Mouse (Mus musculus): ENCODE results near the gene Smg8. TPM values are rescaled to one million over a fixed set of nuclear protein-coding genes. Genes with fewer than 3 reads are reported as not detected.

Smg8 gene
- polyA plus RNA-seq (2012; fragmentation: generic; extraction: Trizol) = 13.1 TPM

GRCm38 (mm10) chr11:87086290-87086984 is at the start of gene Smg8:
Gene Smg8, minus strand, starts transcription at chr11:87086774.
- peak within 1 kb of the TSS; percentile 88 for H3K4me2 ChIP-seq (ENCODE audit: low read depth)
- TF ChIP-seq MYOG (IDR thresholded peaks at IDR 0.05; ENCODE audit: control insufficient read depth in 1 of 3, insufficient read depth in 1 of 3, insufficient read length in 2 of 3, low read depth in 2 of 3) = peak in 1 of 3 experiments; percentile 3
- peak; percentile 35 for TF ChIP-seq E2F4 (IDR thresholded peaks at IDR 0.05; ENCODE audit: insufficient read depth)
- TF ChIP-seq TCF3 (IDR thresholded peaks at IDR 0.05; ENCODE audit: insufficient read length, low read depth) = no peak
- no peak for TF ChIP-seq MYOD1 (IDR thresholded peaks at IDR 0.05; ENCODE audit: control insufficient read depth in 1 of 3, insufficient read length in 2 of 3, low read depth in 2 of 3)
- TF ChIP-seq TCF12 (IDR thresholded peaks at IDR 0.05; ENCODE audit: insufficient read depth, poor library complexity, severe bottlenecking) = no peak
- TF ChIP-seq SRF (IDR thresholded peaks at IDR 0.05; ENCODE audit: control insufficient read depth, insufficient read length, low read depth) = peak; percentile 60
- peak; percentile 26 for TF ChIP-seq MAX (IDR thresholded peaks at IDR 0.05; ENCODE audit: low read depth)
- peak; percentile 76 for TF ChIP-seq CEBPB (IDR thresholded peaks at IDR 0.05; ENCODE audit: insufficient read depth, poor library complexity, severe bottlenecking)
- TF ChIP-seq USF1 (IDR thresholded peaks at IDR 0.05; ENCODE audit: low read depth) = no peak
- TF ChIP-seq POLR2A (IDR thresholded peaks at IDR 0.05; ENCODE audit: insufficient read length, low read depth) = peak; percentile 80
- TF ChIP-seq POLR2AphosphoS2 (IDR thresholded peaks at IDR 0.05; ENCODE audit: insufficient read length, low read depth) = peak; percentile 76
- TF ChIP-seq REST (IDR thresholded peaks at IDR 0.05; ENCODE audit: insufficient read depth, insufficient read length) = no peak
- peaks cover 38% of the 10 kb centered on the region for H3K79me2 ChIP-seq (ENCODE audit: control insufficient read depth, insufficient read depth)
- peak within 1 kb of the TSS; percentile 89 for H3K4me3 ChIP-seq
- H3K36me3 ChIP-seq (ENCODE audit: control insufficient read depth, insufficient read depth) = peaks cover 16% of the 10 kb centered on the region
- peak within 1 kb of the TSS; percentile 50 for H3ac ChIP-seq (ENCODE audit: control insufficient read depth, insufficient read length)
- no peaks in the 10 kb centered on the region for H3K27me3 ChIP-seq (ENCODE audit: control insufficient read depth, insufficient read depth, insufficient read length)

- H3K4me3 ChIP-seq = no peak overlapping the region
- TF ChIP-seq POLR2A (IDR thresholded peaks at IDR 0.05; ENCODE audit: insufficient read length, low read depth) (no peak), MAX (IDR thresholded peaks at IDR 0.05; ENCODE audit: low read depth) (no peak), REST (IDR thresholded peaks at IDR 0.05; ENCODE audit: insufficient read depth, insufficient read length) (no peak), MYOD1 (IDR thresholded peaks at IDR 0.05; ENCODE audit: control insufficient read depth in 1 of 3, insufficient read length in 2 of 3, low read depth in 2 of 3) (no peak), TCF3 (IDR thresholded peaks at IDR 0.05; ENCODE audit: insufficient read length, low read depth) (no peak), USF1 (IDR thresholded peaks at IDR 0.05; ENCODE audit: low read depth) (no peak)
- no peaks in the 10 kb centered on the region for H3K79me2 ChIP-seq (ENCODE audit: control insufficient read depth, insufficient read depth)
- H3ac ChIP-seq (ENCODE audit: control insufficient read depth, insufficient read length) = no peak overlapping the region
- no peaks in the 10 kb centered on the region for H3K36me3 ChIP-seq (ENCODE audit: control insufficient read depth, insufficient read depth)
- no peaks in the 10 kb centered on the region for H3K27me3 ChIP-seq (ENCODE audit: control insufficient read depth, insufficient read depth, insufficient read length)
- H3K4me2 ChIP-seq (ENCODE audit: low read depth) = no peak overlapping the region
These were observed 49.7 kb upstream of the Smg8 start for GRCm38 (mm10) chr11:87136233-87136632.

DNA sequence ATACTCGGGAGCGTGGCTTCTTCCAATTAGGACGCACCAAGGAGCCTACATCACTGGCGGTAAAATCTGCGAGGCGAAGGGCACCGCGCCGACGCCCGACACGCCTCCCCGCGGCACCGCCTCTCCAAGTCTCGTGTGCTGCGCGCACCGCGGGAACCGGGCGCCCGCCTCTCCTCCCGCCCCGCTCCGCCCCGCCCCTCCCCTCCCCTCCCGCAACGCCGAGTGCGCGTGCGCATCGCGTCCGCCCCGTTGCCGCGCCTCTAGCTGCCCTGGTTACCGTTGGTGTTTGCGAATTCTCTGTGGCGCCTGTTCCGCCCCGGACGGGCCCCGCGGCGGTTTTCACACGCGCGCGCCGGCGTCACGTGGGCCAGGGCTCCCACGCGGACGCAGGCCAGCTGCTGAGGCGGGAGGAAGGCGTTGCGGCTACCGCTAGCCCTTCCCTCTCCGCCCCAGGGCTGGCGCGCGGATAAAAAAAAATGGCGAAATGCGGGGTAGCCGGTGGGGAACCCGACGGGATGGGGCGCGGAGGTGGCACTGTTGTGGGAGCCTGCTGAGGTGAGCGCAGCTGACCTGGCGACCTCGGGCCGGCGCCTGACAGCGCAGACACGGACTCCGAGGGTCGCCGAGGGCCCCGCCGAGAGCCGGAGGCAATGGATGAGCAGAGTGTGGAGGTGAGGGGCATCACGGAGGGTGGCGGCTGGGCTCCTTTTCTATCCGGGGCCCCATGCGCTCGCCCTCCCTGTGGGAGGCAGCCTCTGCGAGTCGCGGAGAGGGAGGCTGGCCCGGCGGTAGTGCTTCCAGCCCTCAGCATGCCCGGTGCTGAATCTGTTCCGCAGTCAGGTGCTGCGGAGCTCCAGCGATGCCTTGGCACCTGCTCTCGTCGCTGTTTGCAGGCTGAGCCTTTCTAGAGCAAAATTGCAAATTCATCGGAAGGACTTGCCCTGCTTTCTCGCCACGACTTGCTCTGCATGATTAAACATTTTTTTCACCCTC is 40.5 kb upstream of the Smg8 start, which contains the start of gene Trim37:
Gene Trim37, plus strand, starts transcription at position 254 of the 993 bp plus-strand sequence.
- H3K79me2 ChIP-seq (ENCODE audit: control insufficient read depth, insufficient read depth) = peaks cover 20% of the 10 kb centered on the region
- no peaks in the 10 kb centered on the region for H3K27me3 ChIP-seq (ENCODE audit: control insufficient read depth, insufficient read depth, insufficient read length)
- peak within 1 kb of the TSS; percentile 59 for H3ac ChIP-seq (ENCODE audit: control insufficient read depth, insufficient read length)
- H3K36me3 ChIP-seq (ENCODE audit: control insufficient read depth, insufficient read depth) = peaks cover 9% of the 10 kb centered on the region
- peak within 1 kb of the TSS; percentile 64 for H3K4me3 ChIP-seq
- H3K4me2 ChIP-seq (ENCODE audit: low read depth) = peak within 1 kb of the TSS; percentile 99
- no peak for TF ChIP-seq REST (IDR thresholded peaks at IDR 0.05; ENCODE audit: insufficient read depth, insufficient read length)
- no peak for TF ChIP-seq CEBPB (IDR thresholded peaks at IDR 0.05; ENCODE audit: insufficient read depth, poor library complexity, severe bottlenecking)
- TF ChIP-seq TCF12 (IDR thresholded peaks at IDR 0.05; ENCODE audit: insufficient read depth, poor library complexity, severe bottlenecking) = no peak
- no peak for TF ChIP-seq MAX (IDR thresholded peaks at IDR 0.05; ENCODE audit: low read depth)
- TF ChIP-seq POLR2A (IDR thresholded peaks at IDR 0.05; ENCODE audit: insufficient read length, low read depth) = peak; percentile 77
- peak in 2 of 3 experiments; percentile 56 to 85 for TF ChIP-seq MYOD1 (IDR thresholded peaks at IDR 0.05; ENCODE audit: control insufficient read depth in 1 of 3, insufficient read length in 2 of 3, low read depth in 2 of 3)
- TF ChIP-seq MYOG (IDR thresholded peaks at IDR 0.05; ENCODE audit: control insufficient read depth in 1 of 3, insufficient read depth in 1 of 3, insufficient read length in 2 of 3, low read depth in 2 of 3) = peak in 2 of 3 experiments; percentile 68 to 82
- TF ChIP-seq SRF (IDR thresholded peaks at IDR 0.05; ENCODE audit: control insufficient read depth, insufficient read length, low read depth) = no peak
- peak; percentile 35 for TF ChIP-seq E2F4 (IDR thresholded peaks at IDR 0.05; ENCODE audit: insufficient read depth)
- peak; percentile 72 for TF ChIP-seq USF1 (IDR thresholded peaks at IDR 0.05; ENCODE audit: low read depth)
- peak; percentile 81 for TF ChIP-seq POLR2AphosphoS2 (IDR thresholded peaks at IDR 0.05; ENCODE audit: insufficient read length, low read depth)
- no peak for TF ChIP-seq TCF3 (IDR thresholded peaks at IDR 0.05; ENCODE audit: insufficient read length, low read depth)

DNA sequence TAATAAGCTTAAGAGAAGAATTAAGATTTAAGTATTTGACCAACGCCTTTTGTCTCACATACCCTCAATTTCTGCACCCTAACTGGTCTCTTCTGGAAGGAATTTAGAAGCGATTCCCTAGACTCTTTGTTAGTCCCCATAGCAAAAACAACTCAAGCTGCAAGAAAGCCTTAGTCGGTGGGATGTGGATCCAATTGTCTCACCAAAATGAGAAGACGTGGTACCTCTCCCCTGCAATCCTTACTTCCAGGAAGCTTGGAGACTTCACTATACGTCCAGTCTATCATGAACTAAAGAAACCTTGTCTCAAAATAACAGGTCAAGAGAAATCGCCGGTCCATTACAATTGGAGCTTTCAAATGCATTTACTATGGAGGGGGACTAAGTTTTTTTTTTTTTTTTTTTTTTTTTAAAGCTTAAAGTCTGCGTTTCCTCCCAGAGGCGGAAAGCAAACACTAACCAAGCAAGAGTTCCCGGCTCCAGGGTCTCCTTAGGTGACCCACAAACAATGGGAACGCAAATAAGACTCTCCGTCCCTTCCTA is 39.8 kb upstream of the Smg8 start:
- Histone ChIP-seq H3K4me2 (ENCODE audit: low read depth) (peak overlapping the region; percentile 86), H3K27me3 (ENCODE audit: control insufficient read depth, insufficient read depth, insufficient read length) (no peaks in the 10 kb centered on the region), H3K36me3 (ENCODE audit: control insufficient read depth, insufficient read depth) (peaks cover 12% of the 10 kb centered on the region), H3ac (ENCODE audit: control insufficient read depth, insufficient read length) (peak overlapping the region; percentile 59), H3K79me2 (ENCODE audit: control insufficient read depth, insufficient read depth) (peaks cover 20% of the 10 kb centered on the region), H3K4me3 (peak overlapping the region; percentile 64)
- no peak for TF ChIP-seq REST (IDR thresholded peaks at IDR 0.05; ENCODE audit: insufficient read depth, insufficient read length)
- TF ChIP-seq USF1 (IDR thresholded peaks at IDR 0.05; ENCODE audit: low read depth) = no peak
- TF ChIP-seq MYOD1 (IDR thresholded peaks at IDR 0.05; ENCODE audit: control insufficient read depth in 1 of 3, insufficient read length in 2 of 3, low read depth in 2 of 3) = no peak
- TF ChIP-seq CEBPB (IDR thresholded peaks at IDR 0.05; ENCODE audit: insufficient read depth, poor library complexity, severe bottlenecking) = no peak
- TF ChIP-seq E2F4 (IDR thresholded peaks at IDR 0.05; ENCODE audit: insufficient read depth) = no peak
- no peak for TF ChIP-seq POLR2A (IDR thresholded peaks at IDR 0.05; ENCODE audit: insufficient read length, low read depth)
- TF ChIP-seq TCF3 (IDR thresholded peaks at IDR 0.05; ENCODE audit: insufficient read length, low read depth) = no peak
- no peak for TF ChIP-seq MAX (IDR thresholded peaks at IDR 0.05; ENCODE audit: low read depth)
- TF ChIP-seq MYOG (IDR thresholded peaks at IDR 0.05; ENCODE audit: control insufficient read depth in 1 of 3, insufficient read depth in 1 of 3, insufficient read length in 2 of 3, low read depth in 2 of 3) = no peak
- TF ChIP-seq POLR2AphosphoS2 (IDR thresholded peaks at IDR 0.05; ENCODE audit: insufficient read length, low read depth) = no peak
- no peak for TF ChIP-seq SRF (IDR thresholded peaks at IDR 0.05; ENCODE audit: control insufficient read depth, insufficient read length, low read depth)
- TF ChIP-seq TCF12 (IDR thresholded peaks at IDR 0.05; ENCODE audit: insufficient read depth, poor library complexity, severe bottlenecking) = no peak

All from myocyte (in vitro differentiated cells).